Mouse (Mus musculus): ENCODE data around the gene Cln5. TPM values are rescaled to one million over a fixed set of nuclear protein-coding genes. Genes with fewer than 3 reads are reported as not detected.
A peak's percentile ranks its signal among the peaks of the same experiment; 100 is the strongest.

Cln5 gene
- total and polyA plus RNA-seq, 3 experiments, result 12.7 to 20.3 (median 19.1) TPM

DNA sequence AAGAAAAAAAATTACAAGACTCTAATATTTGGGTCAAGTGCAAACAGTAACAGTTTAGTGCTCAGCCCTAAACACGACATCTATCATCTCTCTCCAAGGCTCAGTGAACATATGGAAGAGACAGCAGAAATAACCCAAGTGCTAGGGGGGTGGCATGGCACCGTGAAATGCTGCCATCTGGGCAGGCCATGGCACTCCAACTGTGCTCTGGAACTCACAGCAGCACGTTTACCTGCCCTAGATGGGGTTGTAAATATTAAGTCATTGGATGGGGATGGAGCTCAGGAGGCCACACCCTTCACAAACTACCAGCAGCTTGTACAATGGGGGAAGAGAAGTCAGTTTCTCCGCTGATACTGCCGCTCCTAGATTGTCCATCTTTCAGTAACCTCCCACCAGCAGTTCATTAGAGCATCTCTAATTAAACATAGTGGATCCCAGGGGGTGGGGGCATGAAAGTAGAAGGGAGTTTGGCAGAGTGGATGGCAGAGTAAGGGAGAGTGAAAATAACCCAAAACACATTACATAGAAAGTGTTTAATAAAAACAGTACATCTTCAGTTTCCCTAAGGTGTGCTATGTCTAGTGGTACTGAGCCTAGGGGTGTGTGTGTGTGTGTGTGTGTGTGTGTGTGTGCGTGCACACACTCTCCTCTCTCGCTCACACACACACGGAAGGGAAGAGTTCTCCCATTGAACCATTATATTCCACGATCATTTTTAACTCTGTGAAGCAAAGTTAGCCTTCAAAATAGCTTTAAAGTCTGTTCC, 9.4 kb downstream of the Cln5 start:
- intact Hi-C loops (cut with DNase I), result no loop called here
- Histone ChIP-seq H3K79me2 (replicated peaks; ENCODE audit: control insufficient read depth, insufficient read depth, low read length) (0 out of 2 replicates have a peak, but pooled peaks cover 2% of the 10 kb centered on the region), H3K27me3 (ENCODE audit: control insufficient read depth, insufficient read depth, low read length) (no peaks in the 10 kb centered on the region), H3K4me3 (no peak overlapping the region), H3K36me3 (ENCODE audit: control insufficient read depth, insufficient read depth, low read length) (peaks cover 16% of the 10 kb centered on the region), H3K4me1 (ENCODE audit: control insufficient read depth, insufficient read depth, low read length) (no peaks in the 10 kb centered on the region; the same call in 1 of the 2 replicates), H3K27ac (no peak overlapping the region), H3K9ac (ENCODE audit: low read depth, low read length) (no peak overlapping the region)
- WGBS, result 82% methylated on average over 9 of the region's 9 CpGs
- no peak for TF ChIP-seq CTCF (IDR thresholded peaks at IDR 0.05)
- no peak for TF ChIP-seq POLR2A (IDR thresholded peaks at IDR 0.05; ENCODE audit: insufficient read depth, low read depth, low read length)
- TF ChIP-seq EP300 (IDR thresholded peaks at IDR 0.05; ENCODE audit: insufficient read depth, low read depth, low read length), result no peak
- no peak for DNase-seq

DNA sequence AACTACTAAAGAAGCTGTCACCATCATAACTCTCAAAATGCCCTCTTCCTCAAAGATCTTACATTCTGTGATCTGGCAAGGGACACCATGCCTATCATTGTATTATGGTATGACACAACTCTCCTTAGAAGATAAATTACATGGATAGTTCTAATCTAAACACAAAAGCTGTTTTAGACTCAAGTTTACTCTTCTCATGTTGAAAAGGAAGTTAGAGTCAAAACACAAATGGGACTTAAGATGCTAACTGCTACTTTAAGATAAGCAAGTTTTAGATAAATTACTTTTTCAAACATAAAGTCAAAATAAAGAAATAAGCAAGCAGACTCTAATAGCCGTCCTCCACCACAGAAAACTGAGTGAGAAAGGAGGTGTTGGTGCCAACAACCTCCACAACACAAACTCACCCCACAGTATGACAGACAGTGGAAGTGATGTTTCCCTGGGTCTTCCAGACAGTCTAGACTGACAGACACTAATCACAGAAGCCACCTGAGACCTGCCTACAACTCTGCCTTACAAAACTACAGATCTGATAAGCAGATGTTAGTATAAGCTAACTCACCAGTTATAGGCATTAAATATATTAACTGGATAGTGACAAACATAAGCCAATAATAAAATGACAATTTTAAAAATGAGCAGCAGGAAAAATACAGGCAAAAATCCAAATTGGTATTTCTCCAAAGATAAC, 16.0 kb downstream of the Cln5 start:
- Histone ChIP-seq H3K4me1 (ENCODE audit: control insufficient read depth, insufficient read depth, low read length) (peaks cover 3% of the 10 kb centered on the region), H3K4me3 (no peak overlapping the region), H3K9ac (ENCODE audit: low read depth, low read length) (no peak overlapping the region), H3K27ac (no peak overlapping the region), H3K36me3 (ENCODE audit: control insufficient read depth, insufficient read depth, low read length) (peaks cover 41% of the 10 kb centered on the region), H3K27me3 (ENCODE audit: control insufficient read depth, insufficient read depth, low read length) (no peaks in the 10 kb centered on the region), H3K79me2 (replicated peaks; ENCODE audit: control insufficient read depth, insufficient read depth, low read length) (peaks cover 5% of the 10 kb centered on the region)
- TF ChIP-seq EP300 (IDR thresholded peaks at IDR 0.05; ENCODE audit: insufficient read depth, low read depth, low read length) (no peak), CTCF (IDR thresholded peaks at IDR 0.05) (no peak), POLR2A (IDR thresholded peaks at IDR 0.05; ENCODE audit: insufficient read depth, low read depth, low read length) (no peak)
- intact Hi-C loops (cut with DNase I), result loop anchor here (2.0 kb wide), 1 partner anchor 13 kb away; no protein-coding TSS in a partner anchor
- no peak for DNase-seq
- WGBS, result 55% methylated on average over 1 of the region's 1 CpGs

DNA sequence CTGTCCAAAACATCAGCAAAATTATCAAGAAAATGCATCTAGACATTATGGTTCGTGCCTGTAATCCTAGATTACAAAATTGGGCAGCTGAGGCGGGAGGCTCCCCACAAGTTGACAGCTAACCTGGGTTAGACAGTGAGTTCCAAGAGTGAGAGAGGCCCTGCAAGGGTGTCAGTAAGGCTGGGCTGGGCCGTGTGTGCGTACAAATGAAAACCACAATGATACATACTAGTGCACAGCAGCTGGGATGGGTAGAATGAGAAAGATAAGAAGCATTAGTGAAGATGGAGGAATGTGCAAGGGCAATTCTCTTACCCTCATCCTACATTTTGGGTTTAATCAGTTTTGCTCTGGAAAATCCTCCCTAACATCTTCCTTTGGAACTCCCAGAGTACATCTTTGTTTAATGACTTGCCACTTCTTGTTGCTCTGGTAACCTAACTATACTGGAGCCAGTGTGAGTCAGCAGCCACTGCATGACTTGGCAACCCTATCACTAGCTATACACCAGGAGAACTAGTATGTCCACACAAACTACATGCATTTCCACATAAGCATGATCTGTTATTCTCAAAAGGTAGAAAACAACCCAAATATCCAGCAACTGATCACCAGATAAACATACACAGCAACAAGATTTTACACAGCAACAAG, 16.8 kb downstream of the Cln5 start:
- Histone ChIP-seq H3K79me2 (replicated peaks; ENCODE audit: control insufficient read depth, insufficient read depth, low read length) (peaks cover 10% of the 10 kb centered on the region), H3K4me1 (ENCODE audit: control insufficient read depth, insufficient read depth, low read length) (peaks cover 4% of the 10 kb centered on the region), H3K4me3 (no peak overlapping the region), H3K27ac (no peak overlapping the region), H3K27me3 (ENCODE audit: control insufficient read depth, insufficient read depth, low read length) (no peaks in the 10 kb centered on the region), H3K36me3 (ENCODE audit: control insufficient read depth, insufficient read depth, low read length) (peaks cover 46% of the 10 kb centered on the region), H3K9ac (ENCODE audit: low read depth, low read length) (no peak overlapping the region)
- intact Hi-C loops (cut with DNase I), result loop anchor here (2.0 kb wide), 1 partner anchor 14 kb away; no protein-coding TSS in a partner anchor
- WGBS, result 89% methylated on average over 4 of the region's 4 CpGs
- DNase-seq, result no peak
- TF ChIP-seq POLR2A (IDR thresholded peaks at IDR 0.05; ENCODE audit: insufficient read depth, low read depth, low read length), result no peak
- TF ChIP-seq CTCF (IDR thresholded peaks at IDR 0.05), result no peak
- TF ChIP-seq EP300 (IDR thresholded peaks at IDR 0.05; ENCODE audit: insufficient read depth, low read depth, low read length), result no peak

GRCm38 (mm10) chr14:103087846-103088245, 17.8 kb downstream of the Cln5 start:
- H3K4me1 ChIP-seq (ENCODE audit: control insufficient read depth, insufficient read depth, low read length), result peaks cover 7% of the 10 kb centered on the region
- WGBS, result 71% methylated on average over 5 of the region's 5 CpGs
- no peak overlapping the region for H3K27ac ChIP-seq
- no peaks in the 10 kb centered on the region for H3K27me3 ChIP-seq (ENCODE audit: control insufficient read depth, insufficient read depth, low read length)
- H3K79me2 ChIP-seq (replicated peaks; ENCODE audit: control insufficient read depth, insufficient read depth, low read length), result peaks cover 10% of the 10 kb centered on the region
- no peak for TF ChIP-seq CTCF (IDR thresholded peaks at IDR 0.05)
- no peak for TF ChIP-seq POLR2A (IDR thresholded peaks at IDR 0.05; ENCODE audit: insufficient read depth, low read depth, low read length)
- TF ChIP-seq EP300 (IDR thresholded peaks at IDR 0.05; ENCODE audit: insufficient read depth, low read depth, low read length), result no peak
- DNase-seq, result no peak
- no peak overlapping the region for H3K4me3 ChIP-seq
- H3K9ac ChIP-seq (ENCODE audit: low read depth, low read length), result no peak overlapping the region
- intact Hi-C loops (cut with DNase I), result loop anchor here (2.0 kb wide), 1 partner anchor 15 kb away; no protein-coding TSS in a partner anchor
- H3K36me3 ChIP-seq (ENCODE audit: control insufficient read depth, insufficient read depth, low read length), result peaks cover 49% of the 10 kb centered on the region

DNA sequence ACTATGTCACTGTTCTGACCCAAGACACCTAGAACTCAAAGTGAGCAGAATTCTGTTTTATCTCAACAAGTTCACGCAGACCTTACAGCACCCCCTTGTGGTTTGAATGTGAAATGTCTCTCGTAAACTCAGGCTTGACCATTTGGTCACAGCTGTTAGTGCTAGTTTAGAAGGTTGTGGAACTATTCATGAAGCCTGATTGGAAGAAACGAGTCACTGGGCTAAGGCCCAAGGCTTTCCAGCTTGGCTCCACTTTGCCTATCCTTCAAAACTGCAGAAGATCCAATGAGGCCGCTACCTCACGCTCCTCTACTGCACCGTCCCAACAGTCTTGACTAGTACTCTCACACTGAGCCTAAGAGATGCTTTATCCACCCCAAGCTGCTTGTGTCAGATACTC, 18.6 kb downstream of the Cln5 start:
- no peak overlapping the region for H3K9ac ChIP-seq (ENCODE audit: low read depth, low read length)
- H3K36me3 ChIP-seq (ENCODE audit: control insufficient read depth, insufficient read depth, low read length), result peaks cover 56% of the 10 kb centered on the region
- TF ChIP-seq POLR2A (IDR thresholded peaks at IDR 0.05; ENCODE audit: insufficient read depth, low read depth, low read length) (no peak), CTCF (IDR thresholded peaks at IDR 0.05) (peak; percentile 90), EP300 (IDR thresholded peaks at IDR 0.05; ENCODE audit: insufficient read depth, low read depth, low read length) (no peak)
- intact Hi-C loops (cut with DNase I), result no loop called here
- peaks cover 12% of the 10 kb centered on the region for H3K79me2 ChIP-seq (replicated peaks; ENCODE audit: control insufficient read depth, insufficient read depth, low read length)
- H3K27ac ChIP-seq, result no peak overlapping the region
- H3K4me1 ChIP-seq (ENCODE audit: control insufficient read depth, insufficient read depth, low read length), result peaks cover 9% of the 10 kb centered on the region
- H3K27me3 ChIP-seq (ENCODE audit: control insufficient read depth, insufficient read depth, low read length), result no peaks in the 10 kb centered on the region
- peak; percentile 61 to 66 for DNase-seq
- no peak overlapping the region for H3K4me3 ChIP-seq
- 55% methylated on average over 6 of the region's 6 CpGs for WGBS

Data from heart, adult 2 months (tissue).